Mouse (Mus musculus): ENCODE measurements around the gene Hyal3.

The Hyal3 gene

DNA sequence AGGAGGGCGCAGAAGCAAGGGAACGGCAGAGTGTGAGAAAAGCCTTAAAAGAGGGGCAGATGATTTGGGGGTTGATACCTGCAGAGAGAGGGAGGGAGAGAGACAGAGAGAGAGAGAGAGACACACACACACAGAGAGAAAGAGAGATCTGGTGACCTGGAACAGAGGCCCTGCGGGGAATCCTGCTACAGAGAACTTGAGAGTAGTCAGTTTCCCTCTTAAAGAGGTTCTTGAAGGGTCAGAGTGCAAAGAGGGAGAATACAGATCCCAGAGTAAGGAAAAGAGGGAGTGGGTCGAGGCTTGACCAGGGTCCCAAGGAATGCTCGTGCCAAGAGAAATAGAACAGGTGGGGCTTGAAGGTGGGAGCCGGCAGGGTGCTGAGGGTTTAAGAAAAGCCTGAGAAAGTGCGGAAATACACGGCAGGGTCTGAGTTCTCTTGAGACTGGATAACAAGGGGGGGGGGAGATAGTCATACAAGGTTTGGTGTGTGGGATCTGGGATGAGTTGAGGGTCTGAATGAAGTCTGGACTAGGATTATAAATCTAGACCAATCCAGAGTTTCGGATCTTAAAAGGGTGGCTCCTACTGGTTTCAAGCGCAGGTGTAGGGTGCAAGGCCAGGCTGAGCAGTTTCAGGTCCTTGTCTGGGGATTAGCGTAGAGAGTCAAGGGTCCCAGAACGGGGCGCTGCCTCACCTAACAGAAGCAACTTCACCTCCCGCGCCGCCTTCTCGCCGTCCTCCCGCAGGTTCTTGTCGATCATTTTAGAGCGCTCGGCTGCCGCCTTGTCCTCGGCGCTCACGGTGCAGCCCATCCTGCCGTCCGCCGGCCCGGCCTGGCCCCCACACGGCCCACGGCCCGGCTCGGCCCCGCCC is 54.0 kb downstream of the Hyal3 start:
- no peak for DNase-seq (ENCODE audit: extremely low spot score)

DNA sequence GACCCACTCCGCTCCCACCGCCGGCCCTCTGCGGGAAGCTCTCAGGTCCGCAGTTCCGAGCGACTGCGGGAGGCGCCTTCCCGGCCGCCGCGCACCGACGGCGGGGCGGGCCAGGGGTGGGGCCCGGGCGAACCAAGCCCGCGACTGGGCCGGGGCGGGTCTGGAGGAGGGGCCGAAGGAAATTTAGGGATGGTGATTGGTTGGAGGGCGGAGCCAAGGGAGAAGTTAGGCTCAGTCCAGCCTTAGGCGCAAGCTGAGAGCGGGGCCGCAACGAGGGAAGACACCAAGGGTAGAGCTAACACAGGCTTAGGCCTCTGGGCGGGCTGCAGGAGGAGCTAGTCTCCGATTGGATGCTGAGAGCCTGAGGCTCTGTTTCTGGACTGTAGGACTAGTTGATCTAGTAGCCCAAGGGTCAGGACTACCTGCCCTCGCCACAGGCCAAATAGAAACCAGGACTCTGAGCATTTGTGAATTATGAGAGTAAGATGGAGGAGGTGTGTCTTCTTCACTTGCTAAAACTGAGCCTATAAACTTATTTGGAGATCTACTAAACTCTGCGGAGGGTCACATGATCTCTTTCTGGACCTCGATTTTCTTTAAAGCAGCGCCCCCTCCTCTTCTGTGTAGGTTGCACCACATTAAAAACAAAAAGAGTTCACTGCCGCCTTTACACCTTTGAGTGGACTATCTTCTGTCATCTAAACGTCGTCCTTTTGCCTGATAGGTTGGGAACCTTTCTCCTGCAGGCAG is 54.8 kb downstream of the Hyal3 start, which contains the start of gene Gnai2:
Gnai2 (minus strand) TSS at position 89 of the 750 bp plus-strand sequence.
- DNase-seq (ENCODE audit: extremely low spot score), result peak; percentile 97
